Mouse (Mus musculus) frontal cortex, adult 2 months (tissue): ENCODE measurements around the gene Skor1. TPM values are rescaled to one million over a fixed set of nuclear protein-coding genes. Genes with fewer than 3 reads are reported as not detected.

Experiments used
- DNase-seq, 2 experiments: peaks; one replicate each; pipeline ENCODE4 v3.0.0; 2022; ENCODE audit warnings: low spot score in 1 of 2; ENCODE audit errors: extremely low spot score in 1 of 2
- polyA plus RNA-seq: library from polyadenylated mRNA; depleted of rRNA; stranded (reverse); fragments of >200 nt; gene quantifications from 2 replicates; pipeline ENCODE4 v1.2.3, GENCODE M21; 2012

Gene Skor1
- polyA plus RNA-seq, 1 experiment = 0.14 TPM

GRCm38 (mm10) chr9:63150086-63150800, 1.5 kb upstream of the Skor1 start:
- no peak for DNase-seq

GRCm38 (mm10) chr9:63149372-63149766, 608 bp upstream of the Skor1 start:
- DNase-seq = no peak

GRCm38 (mm10) chr9:63147786-63148409, 863 bp downstream of the Skor1 start:
- DNase-seq = no peak

DNA sequence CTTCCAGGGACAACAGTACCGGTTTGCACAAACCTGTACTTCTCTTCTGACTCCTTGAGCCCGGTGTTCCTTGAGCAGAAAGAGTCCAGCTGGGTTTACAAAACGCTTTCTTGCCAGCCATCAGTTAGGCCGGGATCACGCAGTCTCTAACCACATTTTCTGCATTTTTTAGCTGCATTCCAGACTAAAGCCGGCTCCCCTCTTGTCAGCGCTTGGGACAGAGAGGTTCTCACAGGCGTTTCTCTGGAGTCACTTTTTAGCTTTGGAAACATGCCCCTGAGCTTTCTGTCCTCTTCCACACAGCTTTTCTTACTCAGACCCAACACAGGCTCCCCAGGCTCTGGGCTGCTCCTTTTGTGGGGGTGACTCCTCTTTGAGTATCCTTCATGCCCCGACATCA, 1.5 kb downstream of the Skor1 start:
- no peak for DNase-seq

GRCm38 (mm10) chr9:63146856-63147274, 1.9 kb downstream of the Skor1 start:
- DNase-seq = no peak

DNA sequence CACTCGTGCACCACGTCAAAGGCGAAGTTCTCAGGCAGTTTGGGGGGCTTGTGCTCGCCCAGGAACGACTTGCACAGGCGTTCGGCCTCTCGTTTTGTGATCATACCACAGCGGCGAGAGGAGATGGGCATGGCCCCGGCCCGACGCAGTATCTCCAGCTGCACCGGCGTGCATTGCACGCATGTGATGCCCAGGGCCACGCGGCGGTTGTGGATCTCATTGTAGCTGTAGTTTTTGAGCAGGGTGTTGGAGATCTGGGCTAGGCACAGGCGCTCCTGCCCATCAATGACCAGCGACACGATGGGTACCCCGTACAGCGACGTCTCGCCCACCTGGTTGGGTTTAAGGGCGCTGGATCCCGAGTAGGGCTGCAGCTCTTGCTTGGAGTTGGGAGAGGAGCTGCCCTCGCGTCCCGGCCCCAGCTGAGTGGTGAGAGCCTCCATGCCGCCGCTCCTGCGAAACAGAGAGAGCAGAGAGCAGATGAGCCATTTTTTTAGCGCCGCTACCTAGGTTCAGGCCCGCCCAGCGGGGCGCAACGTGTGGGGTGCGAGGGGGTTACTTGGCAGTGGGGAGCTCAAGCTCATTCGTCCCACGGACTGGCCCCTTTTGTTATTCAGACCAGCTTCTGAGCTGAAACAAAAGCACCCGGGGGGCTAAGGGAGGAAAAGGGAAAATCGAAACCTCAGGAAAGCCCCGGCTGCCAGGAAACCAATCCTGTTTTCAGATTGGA, 2.5 kb downstream of the Skor1 start:
- no peak for DNase-seq

GRCm38 (mm10) chr9:63145249-63146125, 3.3 kb downstream of the Skor1 start:
- DNase-seq = no peak

DNA sequence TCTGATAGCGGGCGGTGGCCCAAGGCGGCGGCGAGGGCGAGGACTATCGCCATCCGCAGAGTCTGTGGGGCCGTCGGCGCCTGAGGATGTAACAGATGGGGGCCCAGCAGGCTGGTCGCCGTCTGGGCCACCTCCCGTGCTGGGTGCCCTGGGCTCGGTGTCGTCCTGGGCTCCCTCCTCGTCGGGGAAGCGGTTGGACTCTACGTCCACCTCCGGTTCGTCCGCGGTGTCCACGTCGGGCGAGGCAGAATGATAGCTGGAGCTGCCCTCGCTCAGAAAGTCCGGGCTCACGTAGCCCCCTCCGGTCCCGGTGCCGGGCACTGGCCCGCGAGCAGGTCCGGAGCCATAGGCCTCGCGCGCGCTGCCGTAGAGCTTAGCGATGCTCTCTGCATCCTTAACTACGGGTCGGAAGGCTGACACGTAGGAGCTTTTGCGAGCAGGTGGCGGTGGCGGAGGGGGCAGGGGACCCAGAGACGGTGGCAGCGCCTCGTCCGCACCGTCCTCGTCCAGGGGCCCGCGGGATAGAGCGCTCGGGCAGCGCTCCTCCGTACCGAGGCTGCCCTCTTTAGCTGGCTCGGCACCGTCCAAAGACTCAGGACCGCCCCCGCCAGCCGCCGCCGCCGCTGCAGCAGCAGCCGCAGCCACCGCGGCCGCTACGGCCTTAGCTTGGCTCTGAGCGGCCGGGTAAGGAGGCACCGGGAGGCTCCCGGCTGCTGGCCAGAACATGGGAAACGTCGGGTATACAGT, 4.1 kb downstream of the Skor1 start:
- DNase-seq = no peak

GRCm38 (mm10) chr9:63143641-63144501, 4.9 kb downstream of the Skor1 start:
- no peak for DNase-seq

GRCm38 (mm10) chr9:63143227-63143626, 5.5 kb downstream of the Skor1 start:
- no peak for DNase-seq

DNA sequence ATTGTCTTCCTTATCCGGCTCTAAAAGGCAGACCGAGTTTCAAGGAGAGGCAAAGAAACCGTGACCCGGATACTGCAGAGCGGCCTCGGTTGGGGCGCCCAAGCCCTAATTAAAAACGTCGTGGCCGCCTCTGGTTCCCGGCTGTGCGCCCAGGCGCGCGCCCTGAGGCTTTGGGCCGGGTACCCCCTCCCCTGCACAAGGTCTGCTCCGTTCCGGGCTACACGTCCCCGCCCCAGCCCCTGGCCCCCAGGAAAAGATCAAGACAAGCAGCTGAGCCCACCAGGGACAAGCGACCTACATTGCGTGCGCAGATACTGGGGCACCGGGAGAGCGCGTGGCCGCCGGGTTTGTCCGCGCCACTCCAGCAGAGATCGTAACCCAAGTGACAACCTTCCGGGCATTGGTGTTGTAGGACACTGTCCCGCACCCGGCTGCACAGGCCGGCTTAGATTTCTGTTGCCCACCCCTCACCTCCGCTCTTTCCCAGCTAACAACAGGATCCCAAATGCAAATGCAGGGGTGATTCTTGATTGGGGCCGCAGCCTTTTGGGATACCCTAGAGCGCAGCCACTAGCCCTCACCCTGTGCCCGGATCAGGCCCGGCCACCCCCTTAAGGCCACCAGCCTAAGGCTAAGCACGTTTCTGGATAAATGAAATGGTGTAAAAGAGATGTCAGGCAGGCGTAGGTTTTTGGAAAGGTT, 6.3 kb downstream of the Skor1 start:
- no peak for DNase-seq

- DNase-seq = no peak
Measured at GRCm38 (mm10) chr9:63141641-63142334, 7.0 kb downstream of the Skor1 start.

DNA sequence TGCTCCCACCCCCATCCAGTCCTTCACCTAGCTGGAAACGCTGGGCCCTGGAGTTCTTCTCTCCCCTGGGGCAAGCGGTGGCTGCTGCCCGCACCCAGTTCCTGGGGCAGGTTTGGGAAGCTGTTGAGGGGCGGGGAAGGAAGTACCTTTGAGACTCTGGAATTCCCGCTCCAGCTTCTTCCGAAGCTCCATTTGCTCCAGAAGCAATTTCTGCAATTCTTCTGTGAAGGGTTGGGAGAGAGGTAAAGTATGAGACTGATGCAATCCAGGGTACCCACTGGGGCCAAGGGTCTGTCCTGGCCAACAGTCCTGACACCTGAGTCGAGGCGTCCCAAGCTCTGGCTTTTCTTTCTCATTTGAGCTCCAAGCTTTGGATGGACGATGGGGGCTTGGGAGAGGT, 8.6 kb downstream of the Skor1 start:
- DNase-seq = no peak

- DNase-seq = no peak
Measured at GRCm38 (mm10) chr9:63139661-63140060, 9.1 kb downstream of the Skor1 start.

DNA sequence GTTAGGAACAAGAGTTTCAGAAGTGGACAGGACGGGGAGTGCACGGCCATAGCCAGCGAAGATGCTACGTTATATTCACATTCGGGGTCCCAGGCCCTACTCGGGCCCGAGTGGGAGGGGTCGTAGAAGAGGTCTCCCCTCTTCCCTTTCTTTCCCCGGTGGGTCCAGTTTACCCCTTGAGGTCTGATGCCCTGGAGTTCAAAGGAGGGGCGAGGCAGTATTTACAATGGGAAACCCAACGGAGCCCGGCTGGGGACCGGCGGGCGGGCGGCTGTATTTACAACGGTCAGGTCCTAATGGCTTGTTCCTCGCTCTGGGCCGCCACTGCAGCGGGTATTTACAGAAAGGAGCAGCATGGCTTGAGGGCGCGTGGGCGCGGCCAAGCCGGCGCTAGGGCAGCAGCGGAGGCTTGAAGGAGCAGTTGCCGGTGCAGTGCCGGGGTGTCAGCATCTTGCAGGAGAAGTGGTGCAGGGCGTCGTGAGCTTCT, 10.2 kb downstream of the Skor1 start:
- DNase-seq = no peak

- no peak for DNase-seq
Measured at GRCm38 (mm10) chr9:63137615-63137915, 11.2 kb downstream of the Skor1 start.

DNA sequence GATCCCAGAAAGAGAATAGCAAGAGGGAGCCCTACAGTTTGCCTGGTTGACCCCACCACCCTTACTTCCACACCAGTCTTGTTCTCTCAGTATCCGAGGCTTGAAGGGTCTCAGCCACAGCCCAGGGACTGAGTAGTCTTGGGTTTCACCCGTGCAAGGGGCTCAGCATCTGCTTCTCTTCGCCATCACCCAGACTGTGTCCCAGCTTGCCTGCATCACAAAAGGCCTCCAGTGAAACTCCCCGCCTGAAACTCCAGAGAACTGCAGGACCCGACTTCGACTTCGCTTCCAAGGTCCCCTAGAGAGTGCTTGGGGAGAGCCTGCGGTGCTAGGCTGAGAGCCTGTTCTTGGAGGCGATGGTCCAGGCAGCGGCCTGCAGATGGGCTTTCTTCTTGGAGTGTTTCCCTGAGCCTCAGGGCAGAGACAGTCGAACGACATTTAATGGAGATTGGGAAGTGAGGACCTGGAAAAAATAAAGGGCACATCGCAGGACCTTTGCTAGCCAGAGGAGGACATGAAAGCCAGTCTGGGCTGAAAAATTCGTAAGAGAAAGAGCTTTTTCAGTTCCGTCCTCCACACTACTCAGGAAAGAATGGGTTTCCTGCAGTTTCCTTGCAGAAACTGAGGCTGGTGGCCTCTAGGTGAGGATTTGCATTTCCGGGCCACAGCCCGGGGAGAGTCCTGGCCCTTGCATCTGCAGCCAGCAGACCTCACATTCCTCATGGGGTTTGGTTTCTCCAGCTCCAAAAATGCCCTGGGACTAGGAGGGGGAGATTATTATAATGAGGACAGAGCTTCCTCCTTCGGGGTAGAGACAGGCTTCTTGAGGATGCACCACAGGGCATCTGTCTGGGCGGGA, 11.8 kb downstream of the Skor1 start:
- DNase-seq = no peak
